Mouse (Mus musculus) retina, postnatal 1 day (tissue): Measurements from ENCODE around the gene Lrrc75a.
"Not testable (repeated sequence)": the region's sequence is repeated elsewhere in the genome, so short reads cannot be mapped to it uniquely, and the experiment has no call there.

Experiments
- DNase-seq: peaks from one replicate; pipeline ENCODE4 v3.0.0-alpha.2; 2012

Gene Lrrc75a

GRCm38 (mm10) chr11:62647661-62648590 lies at the start of gene Lrrc75a:
Gene Lrrc75a (minus strand): TSS chr11:62648523.
- DNase-seq, result peak; percentile 48

DNA sequence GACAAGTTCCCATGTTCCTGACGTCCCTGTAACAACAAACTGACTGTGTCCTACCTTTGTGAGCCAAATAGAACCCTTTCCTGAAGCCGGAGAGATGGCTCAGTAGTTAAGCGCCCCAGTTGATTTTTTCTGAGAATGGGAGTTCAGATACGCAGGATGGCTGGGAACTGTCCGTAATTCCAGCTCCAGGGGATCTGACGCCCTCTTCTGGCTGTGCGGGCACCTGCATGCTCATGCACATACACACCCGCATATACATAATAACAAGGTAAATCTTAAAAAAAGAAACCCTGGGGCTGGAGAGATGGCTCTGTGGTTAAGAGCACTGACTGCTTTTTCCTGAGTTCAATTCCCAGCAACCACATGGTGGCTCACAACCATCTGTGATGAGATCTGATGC lies 46.8 kb upstream of the Lrrc75a start:
- no peak for DNase-seq

DNA sequence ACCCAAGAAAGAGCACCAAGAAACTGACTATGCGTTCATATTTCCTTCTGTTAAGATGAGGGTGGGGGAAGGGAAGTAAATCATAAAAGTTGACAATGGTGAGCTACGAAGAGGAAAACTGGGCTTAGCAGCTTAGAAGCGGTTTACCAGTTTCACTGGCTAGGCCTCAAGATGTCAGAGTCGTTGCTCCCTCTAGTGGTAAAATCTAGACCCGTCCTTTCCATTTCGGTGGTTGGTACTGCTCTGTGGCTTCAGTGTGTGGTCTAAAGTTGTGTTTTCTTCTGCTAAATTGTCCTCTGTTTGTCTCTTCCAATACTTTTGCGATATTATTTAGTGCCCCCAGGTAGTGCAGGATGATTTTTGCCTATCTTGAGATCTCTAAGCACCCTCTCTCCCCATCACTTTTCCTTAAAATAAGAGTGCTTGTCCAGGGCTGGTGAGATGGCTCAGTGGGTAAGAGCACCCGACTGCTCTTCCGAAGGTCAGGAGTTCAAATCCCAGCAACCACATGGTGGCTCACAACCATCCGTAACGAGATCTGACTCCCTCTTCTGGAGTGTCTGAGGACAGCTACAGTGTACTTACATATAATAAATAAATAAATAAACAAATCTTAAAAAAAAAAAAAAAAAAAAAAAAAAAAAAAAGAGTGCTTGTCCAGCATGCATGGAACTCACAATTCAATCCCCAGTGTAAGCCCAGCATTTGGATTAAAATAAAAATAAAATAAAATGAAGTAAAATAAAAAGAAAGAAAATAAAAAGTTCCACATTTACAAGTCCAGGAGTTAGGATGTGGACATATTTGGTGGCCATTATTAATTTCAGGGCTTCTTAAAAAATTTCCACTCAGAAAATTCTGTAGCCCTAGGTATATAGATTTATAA lies 45.2 kb upstream of the Lrrc75a start:
- DNase-seq, result peak; percentile 90

- no peak for DNase-seq
These were observed 43.3 kb upstream of the Lrrc75a start for GRCm38 (mm10) chr11:62691592-62691991.

- DNase-seq, result no peak
These were observed 31.6 kb upstream of the Lrrc75a start for GRCm38 (mm10) chr11:62679954-62680353.

GRCm38 (mm10) chr11:62678778-62679354 lies 30.5 kb upstream of the Lrrc75a start:
- DNase-seq, result no peak

GRCm38 (mm10) chr11:62676290-62676596 lies 27.9 kb upstream of the Lrrc75a start:
- DNase-seq, result no peak

DNA sequence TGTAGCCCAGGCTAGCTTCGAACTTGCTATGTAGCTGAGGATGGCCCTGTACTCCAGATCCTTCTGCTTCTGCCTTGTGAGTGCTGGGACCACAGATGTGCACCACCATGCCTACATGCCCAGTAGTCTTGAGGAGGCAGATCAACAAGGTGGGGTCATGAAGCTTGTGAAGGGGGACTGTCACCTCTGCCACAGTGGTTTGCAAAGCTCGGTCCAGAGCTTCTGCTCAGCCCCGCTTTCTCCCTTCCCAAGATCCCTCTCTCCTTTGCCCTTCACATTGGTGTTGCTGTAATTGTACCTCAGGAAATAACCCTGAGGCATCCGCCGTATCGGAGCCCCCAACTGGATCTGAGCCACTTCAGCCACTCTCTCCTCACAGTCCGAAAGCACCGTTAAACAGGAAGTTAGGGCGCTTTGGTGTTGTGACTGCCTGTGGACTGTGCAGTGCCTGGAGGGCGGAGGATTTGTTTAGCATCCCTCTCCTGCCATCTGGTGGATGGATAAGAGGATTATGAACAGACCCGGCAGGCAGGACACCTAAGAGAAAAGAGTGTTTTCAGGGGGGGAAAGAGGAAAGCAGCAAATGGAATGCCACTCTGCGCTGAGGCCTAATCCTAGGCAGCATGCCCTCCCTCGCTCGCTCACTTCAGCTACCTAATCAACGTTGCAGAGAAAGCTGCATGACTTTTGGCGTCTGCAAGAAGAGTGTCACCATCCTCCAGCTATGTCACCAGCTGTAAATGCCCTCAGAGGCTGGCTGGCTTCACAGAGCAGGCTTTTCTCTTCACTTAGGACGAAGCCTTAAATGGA lies 27.4 kb upstream of the Lrrc75a start:
- peak; percentile 94 for DNase-seq

DNA sequence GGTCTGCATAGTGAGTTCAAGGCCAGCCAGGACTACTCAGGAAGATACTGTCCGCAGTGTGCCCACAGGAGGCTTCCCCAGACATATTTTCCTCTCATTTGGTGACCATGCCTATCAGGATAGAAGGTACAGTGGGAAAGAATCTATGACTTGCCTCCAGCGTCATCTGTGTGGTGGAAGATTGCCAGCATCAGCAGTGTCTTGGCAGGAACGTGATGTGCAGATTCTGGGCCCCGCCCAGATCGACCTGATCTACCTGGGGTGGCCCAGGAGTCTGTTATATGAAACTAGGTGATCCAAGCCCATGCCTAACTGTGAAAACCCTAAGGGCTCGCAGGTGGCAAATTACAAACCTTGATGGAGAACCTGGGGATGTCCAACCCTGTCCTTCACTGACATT lies 21.7 kb upstream of the Lrrc75a start:
- DNase-seq, result no peak

GRCm38 (mm10) chr11:62669471-62669870 lies 21.1 kb upstream of the Lrrc75a start:
- DNase-seq, result peak; percentile 35

- no peak for DNase-seq
These were observed 20.7 kb upstream of the Lrrc75a start for GRCm38 (mm10) chr11:62668986-62669385.

- no peak for DNase-seq
These were observed 15.9 kb upstream of the Lrrc75a start for GRCm38 (mm10) chr11:62664250-62664649.

GRCm38 (mm10) chr11:62660885-62661284 lies 12.6 kb upstream of the Lrrc75a start:
- no peak for DNase-seq

GRCm38 (mm10) chr11:62652080-62652479 lies 3.8 kb upstream of the Lrrc75a start:
- DNase-seq, result no peak

DNA sequence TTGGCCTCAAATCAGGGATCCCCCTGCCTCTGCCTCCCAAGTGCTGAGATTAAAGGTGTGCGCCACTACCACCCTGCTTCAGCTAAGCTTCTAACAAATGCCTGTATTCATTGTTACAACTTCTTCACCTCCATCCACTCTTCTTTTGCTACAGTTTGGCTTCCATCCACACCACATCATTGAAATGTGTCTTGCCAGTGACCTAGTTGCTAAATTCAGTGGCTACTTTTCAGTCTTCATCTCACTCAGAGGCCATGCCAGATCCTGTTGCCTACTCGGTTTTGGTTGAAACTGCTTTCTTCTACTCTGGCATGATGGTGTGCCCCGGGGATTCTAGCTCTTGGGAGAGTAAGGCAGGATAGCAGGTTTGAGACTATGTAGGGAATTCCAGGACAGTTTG lies 3.2 kb upstream of the Lrrc75a start:
- no peak for DNase-seq

GRCm38 (mm10) chr11:62649803-62650202 lies 1.5 kb upstream of the Lrrc75a start:
- DNase-seq, result not testable (repeated sequence)

- DNase-seq, result peak; percentile 96
These were observed 468 bp upstream of the Lrrc75a start, which contains the start of gene Mmgt2 for GRCm38 (mm10) chr11:62648591-62649391. Gene Mmgt2 (plus strand): TSS chr11:62648664.

DNA sequence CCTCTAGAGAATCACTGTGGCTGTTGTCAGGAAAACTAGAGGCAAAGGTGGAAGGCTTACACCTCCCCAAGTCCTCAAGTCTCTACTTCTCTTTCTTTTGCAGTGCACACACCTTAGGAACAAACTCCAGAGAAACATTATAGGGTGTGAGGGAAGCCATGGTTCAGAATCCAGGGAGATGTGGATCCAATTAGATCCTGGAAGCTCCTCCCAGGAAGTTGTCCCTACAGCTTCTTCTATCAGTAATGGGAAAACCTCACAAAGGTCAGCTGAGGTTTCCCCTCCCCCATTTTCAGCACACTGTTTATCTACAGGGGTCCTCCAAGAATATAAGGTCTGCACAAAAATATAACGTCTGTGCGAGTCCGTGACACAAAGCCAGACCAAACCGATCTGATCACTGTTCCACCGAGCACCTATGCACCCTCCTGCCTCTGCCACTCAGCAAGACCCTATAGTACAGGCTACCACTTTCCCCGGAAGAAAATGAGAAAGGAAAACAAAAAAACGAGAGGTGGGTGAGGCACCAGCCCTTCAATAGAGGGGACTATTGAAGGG lies 1.3 kb downstream of the Lrrc75a start:
- no peak for DNase-seq

DNA sequence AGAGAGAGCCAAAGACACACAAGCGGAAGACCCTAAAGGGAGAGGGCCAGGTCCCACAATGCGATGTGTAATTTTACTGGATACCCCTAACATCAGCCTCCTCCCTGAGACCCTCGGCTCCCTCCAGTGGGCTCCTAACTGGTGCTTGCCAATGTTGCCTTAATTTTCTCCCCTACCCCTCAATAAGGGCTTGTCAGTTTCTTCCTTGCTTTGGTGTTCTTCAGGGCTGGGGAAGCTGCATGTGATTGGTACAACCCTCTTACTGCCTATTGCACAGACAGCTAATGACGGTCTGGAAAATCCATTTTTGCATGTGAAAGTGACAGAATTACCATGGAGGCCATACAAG lies 1.9 kb downstream of the Lrrc75a start:
- DNase-seq, result no peak

DNA sequence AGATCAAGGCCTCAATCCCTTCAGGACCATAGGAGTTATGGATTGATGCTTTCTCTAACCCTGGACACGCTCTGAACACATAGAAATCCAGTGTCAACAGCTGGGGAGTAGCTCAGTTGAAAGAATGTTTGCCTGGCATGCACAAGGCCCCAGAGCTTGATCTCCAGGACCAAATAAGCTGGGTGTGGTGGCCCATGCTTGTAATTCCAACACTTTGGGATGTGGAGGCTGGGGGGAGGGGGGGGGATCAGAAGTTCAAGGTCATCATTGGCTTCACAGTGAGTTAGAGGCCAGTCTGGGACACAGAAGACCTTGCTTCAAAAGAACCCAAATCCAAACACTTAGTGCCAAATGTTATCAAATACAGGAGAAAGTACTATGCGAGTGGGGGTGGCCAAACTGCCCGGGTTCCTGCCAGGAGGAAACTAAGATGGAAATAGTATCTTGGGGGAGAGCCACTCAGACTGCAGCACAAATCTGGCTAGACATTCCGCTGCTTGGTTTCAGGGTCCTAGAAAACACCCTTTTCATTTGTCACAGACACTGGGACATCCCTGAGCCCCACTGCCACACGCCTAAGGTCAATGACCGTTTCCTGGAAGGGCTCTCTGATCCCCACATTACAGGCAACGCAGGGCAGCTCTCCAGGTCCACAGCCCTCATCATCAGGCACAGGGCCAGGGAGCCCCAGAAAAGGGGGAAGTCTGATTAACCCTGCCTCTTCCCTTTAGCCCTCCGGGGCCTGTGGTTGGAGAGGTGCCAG lies 2.4 kb downstream of the Lrrc75a start:
- DNase-seq, result peak; percentile 71

- DNase-seq, result no peak
These were observed 3.0 kb downstream of the Lrrc75a start for GRCm38 (mm10) chr11:62645337-62645675.
